Mouse (Mus musculus) liver, embryonic 14.5 days (tissue): ENCODE measurements around the gene Stard7. TPM values are rescaled to one million over a fixed set of nuclear protein-coding genes. Genes with fewer than 3 reads are reported as not detected.

ENCODE experiments used
- ATAC-seq: fragments of 200-750 bp; cut with Nextera tagmentation; 2 replicates; pipeline ENCODE4 v1.8.0; 2017; ENCODE audit warnings: moderate number of reproducible peaks, mild to moderate bottlenecking, moderate library complexity; ENCODE audit not compliant: insufficient read depth
- DNase-seq, 3 experiments: peaks; one replicate each; pipeline ENCODE4 v3.0.0-alpha.2; 2012 to 2013; ENCODE audit warnings: low read depth in 3 of 3, low spot score in 3 of 3
- H3K27ac ChIP-seq: fragments of 300-500 bp; sonication (generic); 2 replicates; pipeline ENCODE4 v1.5.1; 2014; ENCODE audit warnings: moderate library complexity, mild to moderate bottlenecking, control low read depth, inconsistent platforms
- H3K27me3 ChIP-seq: fragments of 300-500 bp; sonication (generic); 2 replicates; pipeline ENCODE4 v1.6.1; 2014; ENCODE audit warnings: mild to moderate bottlenecking, low read length, moderate library complexity; ENCODE audit not compliant: control insufficient read depth, insufficient read depth
- H3K36me3 ChIP-seq: fragments of 300-500 bp; sonication (generic); replicated peaks from 2 replicates; pipeline ENCODE4 v1.6.1; 2014; ENCODE audit warnings: low read depth; ENCODE audit not compliant: control insufficient read depth, insufficient read depth
- H3K4me1 ChIP-seq, 2 experiments: fragments of 200-500 bp in 1 of 2; fragments of 300-500 bp in 1 of 2; sonication (generic) in 1 of 2; replicated peaks; 2 replicates each; pipeline ENCODE4 v1.6.1; 2012 to 2014; ENCODE audit warnings: antibody characterized with exemption in 1 of 2, inconsistent platforms in 1 of 2, low read length in 1 of 2; ENCODE audit not compliant: control insufficient read depth in 2 of 2, insufficient read depth in 2 of 2
- H3K4me2 ChIP-seq: fragments of 300-500 bp; sonication (generic); 2 replicates; pipeline ENCODE4 v1.6.1; 2014; ENCODE audit warnings: low read depth, mild to moderate bottlenecking, control low read depth, moderate library complexity
- H3K4me3 ChIP-seq, 2 experiments: fragments of 200-500 bp in 1 of 2; fragments of 300-500 bp in 1 of 2; sonication (generic) in 1 of 2; 2 replicates each; pipeline ENCODE4 v1.5.1; 2012 to 2014; ENCODE audit warnings: low read depth in 2 of 2, low read length in 2 of 2, mild to moderate bottlenecking in 2 of 2, control low read depth in 1 of 2, inconsistent platforms in 1 of 2, moderate library complexity in 1 of 2; ENCODE audit not compliant: insufficient read depth in 1 of 2
- H3K9ac ChIP-seq: fragments of 300-500 bp; sonication (generic); replicated peaks from 2 replicates; pipeline ENCODE4 v1.6.1; 2014; ENCODE audit warnings: mild to moderate bottlenecking, control low read depth, moderate library complexity
- H3K9me3 ChIP-seq: fragments of 300-500 bp; sonication (generic); 2 replicates; pipeline ENCODE4 v1.6.1; 2016; ENCODE audit warnings: low read length, mixed read lengths; ENCODE audit not compliant: control insufficient read depth
- CTCF ChIP-seq: IDR thresholded peaks from 2 replicates; pipeline ENCODE4 v1.5.1; 2016; ENCODE audit warnings: antibody characterized with exemption, low read depth, control low read depth
- EP300 ChIP-seq: IDR thresholded peaks from 2 replicates; pipeline ENCODE4 v1.6.1; 2016; ENCODE audit warnings: antibody characterized with exemption, low read depth
- WGBS: fragments of 180-500 bp; shearing (Covaris S2); extraction: QIAGEN DNeasy Blood & Tissue Kit; methylation state at CpG from one replicate; pipeline ENCODE4 v1.1.7; 2014; ENCODE audit not compliant: insufficient replicate concordance; 5-methylcytosine and 5-hydroxymethylcytosine counted together
- polyA plus RNA-seq, 2 experiments: library from polyadenylated mRNA; depleted of rRNA in 1 of 2; stranded (reverse) in 1 of 2; unstranded in 1 of 2; fragments of >200 nt; fragmentation: Nextera tagmentation in 1 of 2; extraction: Ambion mirVana in 1 of 2; gene quantifications; 2 replicates each; pipeline versions ENCODE4 v1.2.1 to v1.2.3; 2012 to 2014

Stard7 gene
- polyA plus RNA-seq, 2 experiments: 29.8 to 42.0 TPM

- ATAC-seq (no peak), DNase-seq (no peak)
- peaks cover 10 to 19% of the 10 kb centered on the region in 2 experiments for H3K4me1 ChIP-seq
- peaks cover 5% of the 10 kb centered on the region for H3K36me3 ChIP-seq
- H3K9ac ChIP-seq: no peak overlapping the region
- no peak overlapping the region for H3K27ac ChIP-seq
- H3K27me3 ChIP-seq: no peaks in the 10 kb centered on the region
- no peak overlapping the region for H3K4me2 ChIP-seq
- H3K4me3 ChIP-seq: no peak overlapping the region
- 56% methylated on average over 3 of the region's 3 CpGs for WGBS
- TF ChIP-seq CTCF: no peak
- no peak for TF ChIP-seq EP300
- no peaks in the 10 kb centered on the region for H3K9me3 ChIP-seq
Measured at GRCm38 (mm10) chr2:127251880-127252527, 18.0 kb upstream of the Stard7 start.

GRCm38 (mm10) chr2:127252787-127253186, 17.2 kb upstream of the Stard7 start:
- no peaks in the 10 kb centered on the region for H3K27me3 ChIP-seq
- peaks cover 10 to 19% of the 10 kb centered on the region in 2 experiments for H3K4me1 ChIP-seq
- H3K27ac ChIP-seq: no peak overlapping the region
- no peak overlapping the region for H3K9ac ChIP-seq
- H3K4me2 ChIP-seq: no peak overlapping the region
- H3K36me3 ChIP-seq: peaks cover 10% of the 10 kb centered on the region
- H3K9me3 ChIP-seq: no peaks in the 10 kb centered on the region
- H3K4me3 ChIP-seq: no peak overlapping the region
- no peak for ATAC-seq
- 82% methylated on average over 5 of the region's 5 CpGs for WGBS
- no peak for DNase-seq
- TF ChIP-seq EP300 (no peak), CTCF (no peak)

GRCm38 (mm10) chr2:127254604-127255134, 15.3 kb upstream of the Stard7 start:
- ATAC-seq (no peak), DNase-seq (no peak)
- Histone ChIP-seq H3K4me3 (no peak overlapping the region), H3K4me1 (peaks cover 6 to 11% of the 10 kb centered on the region in 2 experiments), H3K9me3 (no peaks in the 10 kb centered on the region), H3K27me3 (no peaks in the 10 kb centered on the region), H3K4me2 (no peak overlapping the region), H3K9ac (no peak overlapping the region), H3K27ac (no peak overlapping the region), H3K36me3 (peaks cover 19% of the 10 kb centered on the region)
- 63% methylated on average over 3 of the region's 3 CpGs for WGBS
- no peak for TF ChIP-seq CTCF
- TF ChIP-seq EP300: no peak

GRCm38 (mm10) chr2:127255294-127255693, 14.7 kb upstream of the Stard7 start:
- WGBS: 69% methylated on average over 6 of the region's 6 CpGs

GRCm38 (mm10) chr2:127259340-127259739, 10.7 kb upstream of the Stard7 start:
- Histone ChIP-seq H3K4me3 (no peak overlapping the region), H3K9me3 (no peaks in the 10 kb centered on the region), H3K9ac (no peak overlapping the region), H3K36me3 (peaks cover 17% of the 10 kb centered on the region), H3K27me3 (no peaks in the 10 kb centered on the region), H3K4me1 (no peaks in the 10 kb centered on the region; a peak in 1 of 4 replicates), H3K27ac (no peak overlapping the region), H3K4me2 (no peak overlapping the region)
- TF ChIP-seq EP300 (no peak), CTCF (no peak)
- 82% methylated on average over 5 of the region's 5 CpGs for WGBS
- DNase-seq (no peak), ATAC-seq (no peak)

More at GRCm38 (mm10) chr2:127255294-127255693, 14.7 kb upstream of the Stard7 start:
- H3K27ac ChIP-seq: no peak overlapping the region
- no peak overlapping the region for H3K4me2 ChIP-seq
- DNase-seq (no peak), ATAC-seq (no peak)
- no peak overlapping the region for H3K9ac ChIP-seq
- H3K27me3 ChIP-seq: no peaks in the 10 kb centered on the region
- peaks cover 19% of the 10 kb centered on the region for H3K36me3 ChIP-seq
- no peaks in the 10 kb centered on the region for H3K9me3 ChIP-seq
- no peak overlapping the region for H3K4me3 ChIP-seq
- peaks cover 3 to 5% of the 10 kb centered on the region in 2 experiments for H3K4me1 ChIP-seq
- TF ChIP-seq CTCF: no peak
- TF ChIP-seq EP300: no peak
